Mouse (Mus musculus): ENCODE results near the gene Acyp1. TPM values are rescaled to one million over a fixed set of nuclear protein-coding genes. Genes with fewer than 3 reads are reported as not detected.
A peak's percentile ranks its signal among the peaks of the same experiment; 100 is the strongest.

Acyp1 gene
- polyA plus RNA-seq, 1 experiment, result 53.7 TPM

DNA sequence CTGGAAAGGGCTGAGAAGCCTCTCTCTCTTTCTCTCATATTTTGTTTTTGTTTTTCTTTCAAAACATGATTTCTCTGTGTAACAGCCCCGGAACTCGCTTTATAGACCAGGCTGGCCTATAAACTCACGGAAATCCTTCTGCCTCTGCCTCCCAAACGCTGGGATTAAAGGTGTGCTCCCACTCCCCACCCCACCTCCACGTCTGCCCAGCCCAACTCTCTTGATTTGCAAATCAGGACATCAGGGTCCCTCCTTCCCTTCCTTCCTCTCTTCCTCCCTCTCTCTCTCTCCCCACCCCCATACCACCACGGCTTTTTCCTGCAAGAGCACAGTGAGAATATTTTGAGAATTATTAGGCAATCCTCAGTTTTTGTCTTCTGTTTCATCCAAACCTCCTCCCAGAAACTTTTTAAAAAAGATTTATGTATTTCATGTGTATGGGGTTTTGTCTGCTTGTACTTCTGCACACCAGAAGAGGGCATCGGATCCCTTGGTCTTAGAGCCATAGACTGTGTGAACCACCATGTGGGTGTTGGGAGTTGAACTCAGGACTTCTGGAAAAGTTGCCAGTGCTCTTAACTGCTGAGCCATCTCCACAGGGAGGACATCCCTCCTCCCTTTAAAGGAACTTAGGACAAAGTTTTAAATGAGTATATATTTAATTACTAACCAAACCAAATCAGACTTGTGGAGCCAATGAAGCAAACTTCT is 17.0 kb downstream of the Acyp1 start:
- no peaks in the 10 kb centered on the region; the same call in none of the 2 replicates for H3K36me3 ChIP-seq (ENCODE audit: control insufficient read depth, insufficient read depth, low read length, poor library complexity, severe bottlenecking)
- TF ChIP-seq CTCF (IDR thresholded peaks at IDR 0.05; ENCODE audit: low read depth, low read length), result no peak
- TF ChIP-seq EP300 (IDR thresholded peaks at IDR 0.05; ENCODE audit: insufficient read depth, low read depth, low read length), result peak; percentile 65; the same call in 1 of the 2 replicates
- peak; percentile 26 for TF ChIP-seq POLR2A (IDR thresholded peaks at IDR 0.05; ENCODE audit: insufficient read depth, low read length)
- 0 out of 2 replicates have a peak, but pooled peaks cover 3% of the 10 kb centered on the region for H3K9me3 ChIP-seq (replicated peaks; ENCODE audit: control insufficient read depth, insufficient read depth, low read length, poor library complexity, severe bottlenecking)
- H3K9ac ChIP-seq (ENCODE audit: low read depth, poor library complexity, severe bottlenecking), result peak overlapping the region; percentile 78
- peak overlapping the region; percentile 99 for H3K27ac ChIP-seq (ENCODE audit: insufficient read depth, low read length)
- H3K4me1 ChIP-seq (ENCODE audit: control insufficient read depth, insufficient read depth, low read length), result peaks cover 3% of the 10 kb centered on the region
- H3K27me3 ChIP-seq (ENCODE audit: control insufficient read depth, insufficient read depth, low read length, poor library complexity, severe bottlenecking), result no peaks in the 10 kb centered on the region
- no peak overlapping the region; the same call in 1 of the 2 replicates for H3K4me3 ChIP-seq (ENCODE audit: low read depth, low read length)

DNA sequence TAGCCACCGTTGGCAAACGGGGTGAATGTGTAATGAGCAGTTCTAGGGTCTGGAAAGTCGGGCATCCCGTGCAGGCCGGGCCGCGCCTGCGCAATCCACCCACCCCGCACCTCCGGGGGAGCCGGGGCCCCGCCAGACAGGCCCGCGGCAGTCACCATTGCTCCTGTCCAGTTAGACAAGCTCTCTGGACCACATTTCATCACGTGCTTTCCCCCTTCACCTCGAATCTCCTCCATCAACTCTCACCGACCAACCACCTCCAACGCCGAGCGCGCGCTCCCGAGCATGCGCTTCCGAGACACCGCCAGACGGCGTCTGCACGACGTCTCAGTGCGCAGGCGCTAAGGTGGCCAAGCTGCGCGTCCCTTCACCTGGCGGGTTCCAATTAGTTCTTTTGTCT is 17.9 kb downstream of the Acyp1 start, which contains the start of gene Mlh3:
Mlh3 (minus strand) TSS at position 281 of the 400 bp plus-strand sequence.
- Histone ChIP-seq H3K27me3 (ENCODE audit: control insufficient read depth, insufficient read depth, low read length, poor library complexity, severe bottlenecking) (no peaks in the 10 kb centered on the region), H3K27ac (ENCODE audit: insufficient read depth, low read length) (peak within 1 kb of the TSS; percentile 99), H3K9me3 (replicated peaks; ENCODE audit: control insufficient read depth, insufficient read depth, low read length, poor library complexity, severe bottlenecking) (0 out of 2 replicates have a peak, but pooled peaks cover 3% of the 10 kb centered on the region), H3K4me1 (ENCODE audit: control insufficient read depth, insufficient read depth, low read length) (peaks cover 3% of the 10 kb centered on the region), H3K36me3 (ENCODE audit: control insufficient read depth, insufficient read depth, low read length, poor library complexity, severe bottlenecking) (no peaks in the 10 kb centered on the region; the same call in none of the 2 replicates), H3K9ac (ENCODE audit: low read depth, poor library complexity, severe bottlenecking) (peak within 1 kb of the TSS; percentile 78), H3K4me3 (ENCODE audit: low read depth, low read length) (peak within 1 kb of the TSS; percentile 59)
- TF ChIP-seq CTCF (IDR thresholded peaks at IDR 0.05; ENCODE audit: low read depth, low read length) (no peak), POLR2A (IDR thresholded peaks at IDR 0.05; ENCODE audit: insufficient read depth, low read length) (peak; percentile 62), EP300 (IDR thresholded peaks at IDR 0.05; ENCODE audit: insufficient read depth, low read depth, low read length) (peak; percentile 54; the same call in 1 of the 2 replicates)

DNA sequence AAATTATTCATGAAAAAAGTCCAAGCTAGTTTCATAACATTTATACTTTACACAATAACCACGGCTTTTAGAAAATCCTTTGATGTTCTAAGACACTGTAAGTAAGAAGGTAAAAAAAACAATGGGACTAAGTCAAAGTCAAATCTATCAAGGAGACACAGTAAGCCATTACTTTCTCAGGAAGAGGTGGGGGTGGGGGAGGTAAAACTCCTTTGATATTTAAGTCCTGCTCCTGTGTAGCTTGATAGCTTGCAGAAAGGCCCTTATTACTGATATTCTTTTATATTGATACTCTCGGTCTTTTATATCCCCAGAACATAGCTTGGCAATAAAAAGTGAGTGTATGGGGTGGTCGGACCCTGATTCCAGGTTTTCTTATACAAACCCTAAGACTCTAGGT is 18.4 kb downstream of the Acyp1 start:
- TF ChIP-seq CTCF (IDR thresholded peaks at IDR 0.05; ENCODE audit: low read depth, low read length) (no peak), POLR2A (IDR thresholded peaks at IDR 0.05; ENCODE audit: insufficient read depth, low read length) (no peak), EP300 (IDR thresholded peaks at IDR 0.05; ENCODE audit: insufficient read depth, low read depth, low read length) (no peak)
- peaks cover 4% of the 10 kb centered on the region for H3K4me1 ChIP-seq (ENCODE audit: control insufficient read depth, insufficient read depth, low read length)
- peak overlapping the region; percentile 99 for H3K27ac ChIP-seq (ENCODE audit: insufficient read depth, low read length)
- peak overlapping the region; percentile 78 for H3K9ac ChIP-seq (ENCODE audit: low read depth, poor library complexity, severe bottlenecking)
- no peaks in the 10 kb centered on the region for H3K27me3 ChIP-seq (ENCODE audit: control insufficient read depth, insufficient read depth, low read length, poor library complexity, severe bottlenecking)
- 0 out of 2 replicates have a peak, but pooled peaks cover 3% of the 10 kb centered on the region for H3K9me3 ChIP-seq (replicated peaks; ENCODE audit: control insufficient read depth, insufficient read depth, low read length, poor library complexity, severe bottlenecking)
- H3K36me3 ChIP-seq (ENCODE audit: control insufficient read depth, insufficient read depth, low read length, poor library complexity, severe bottlenecking), result no peaks in the 10 kb centered on the region; the same call in none of the 2 replicates
- H3K4me3 ChIP-seq (ENCODE audit: low read depth, low read length), result peak overlapping the region; percentile 59

DNA sequence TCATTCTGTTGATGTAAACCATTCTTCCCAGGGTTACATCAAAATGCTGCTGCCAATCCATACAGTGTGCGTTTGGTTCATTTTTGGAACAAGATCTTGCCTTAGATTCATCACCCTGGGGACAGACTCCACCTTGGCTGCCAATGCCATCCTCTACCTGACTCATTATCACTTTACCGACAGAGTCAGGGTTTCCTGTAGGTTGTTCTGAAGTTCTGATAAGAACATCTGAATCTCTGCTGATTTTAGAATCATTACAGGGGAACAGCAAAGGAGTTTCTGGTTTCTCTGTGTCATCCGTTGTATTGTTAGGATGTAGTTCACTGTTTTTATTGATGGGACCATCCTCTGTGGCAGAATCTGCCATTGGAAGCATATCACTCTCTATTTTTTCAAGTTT is 22.0 kb downstream of the Acyp1 start:
- no peak overlapping the region for H3K4me3 ChIP-seq (ENCODE audit: low read depth, low read length)
- H3K9ac ChIP-seq (ENCODE audit: low read depth, poor library complexity, severe bottlenecking), result no peak overlapping the region
- H3K4me1 ChIP-seq (ENCODE audit: control insufficient read depth, insufficient read depth, low read length), result peaks cover 1% of the 10 kb centered on the region
- H3K36me3 ChIP-seq (ENCODE audit: control insufficient read depth, insufficient read depth, low read length, poor library complexity, severe bottlenecking), result no peaks in the 10 kb centered on the region; the same call in 1 of the 2 replicates
- 0 out of 2 replicates have a peak, but pooled peaks cover 3% of the 10 kb centered on the region for H3K9me3 ChIP-seq (replicated peaks; ENCODE audit: control insufficient read depth, insufficient read depth, low read length, poor library complexity, severe bottlenecking)
- TF ChIP-seq EP300 (IDR thresholded peaks at IDR 0.05; ENCODE audit: insufficient read depth, low read depth, low read length) (no peak), CTCF (IDR thresholded peaks at IDR 0.05; ENCODE audit: low read depth, low read length) (no peak), POLR2A (IDR thresholded peaks at IDR 0.05; ENCODE audit: insufficient read depth, low read length) (no peak)
- no peak overlapping the region for H3K27ac ChIP-seq (ENCODE audit: insufficient read depth, low read length)
- no peaks in the 10 kb centered on the region for H3K27me3 ChIP-seq (ENCODE audit: control insufficient read depth, insufficient read depth, low read length, poor library complexity, severe bottlenecking)

DNA sequence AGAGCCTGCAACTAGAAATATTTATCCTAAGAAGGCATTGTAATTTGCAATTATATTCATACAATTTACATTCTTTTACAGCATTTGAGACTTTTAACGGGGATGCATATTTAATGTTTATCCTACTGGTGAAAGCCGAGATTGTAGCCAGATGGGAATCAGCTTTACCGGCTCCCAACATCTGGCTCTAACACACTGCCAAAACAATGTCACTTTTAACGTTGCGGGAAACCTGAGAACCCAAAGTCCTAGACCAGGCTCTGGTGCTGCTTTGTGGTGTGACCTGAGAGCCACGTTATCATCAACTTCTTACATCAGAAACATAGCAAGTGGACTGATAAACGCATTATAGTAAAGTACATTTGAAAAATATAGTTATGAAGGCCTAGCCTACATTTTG is 23.3 kb downstream of the Acyp1 start:
- peaks cover 1% of the 10 kb centered on the region for H3K4me1 ChIP-seq (ENCODE audit: control insufficient read depth, insufficient read depth, low read length)
- no peak overlapping the region for H3K4me3 ChIP-seq (ENCODE audit: low read depth, low read length)
- H3K36me3 ChIP-seq (ENCODE audit: control insufficient read depth, insufficient read depth, low read length, poor library complexity, severe bottlenecking), result no peaks in the 10 kb centered on the region; the same call in 1 of the 2 replicates
- no peak overlapping the region for H3K9ac ChIP-seq (ENCODE audit: low read depth, poor library complexity, severe bottlenecking)
- no peaks in the 10 kb centered on the region for H3K27me3 ChIP-seq (ENCODE audit: control insufficient read depth, insufficient read depth, low read length, poor library complexity, severe bottlenecking)
- 0 out of 2 replicates have a peak, but pooled peaks cover 3% of the 10 kb centered on the region for H3K9me3 ChIP-seq (replicated peaks; ENCODE audit: control insufficient read depth, insufficient read depth, low read length, poor library complexity, severe bottlenecking)
- TF ChIP-seq EP300 (IDR thresholded peaks at IDR 0.05; ENCODE audit: insufficient read depth, low read depth, low read length) (no peak), CTCF (IDR thresholded peaks at IDR 0.05; ENCODE audit: low read depth, low read length) (no peak), POLR2A (IDR thresholded peaks at IDR 0.05; ENCODE audit: insufficient read depth, low read length) (no peak)
- H3K27ac ChIP-seq (ENCODE audit: insufficient read depth, low read length), result no peak overlapping the region

DNA sequence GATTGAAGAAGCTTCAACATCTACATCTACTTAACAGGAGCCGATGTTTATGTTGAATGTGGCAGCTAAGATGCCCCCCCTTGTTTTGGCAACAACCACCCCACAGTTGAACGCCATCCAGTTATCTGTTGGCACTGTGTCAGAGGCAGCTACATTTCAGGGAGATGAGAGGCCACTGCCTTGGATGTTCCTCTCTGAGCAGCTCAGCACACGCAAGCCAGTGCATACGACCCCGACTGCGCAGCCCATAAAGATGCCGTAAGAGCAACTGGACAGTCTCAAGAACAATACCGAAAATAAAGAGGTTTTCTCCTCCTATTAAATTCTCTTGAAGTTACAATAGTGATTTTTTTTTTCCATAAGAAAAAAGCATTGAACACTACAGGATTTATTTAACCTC is 23.7 kb downstream of the Acyp1 start:
- peaks cover 1% of the 10 kb centered on the region for H3K4me1 ChIP-seq (ENCODE audit: control insufficient read depth, insufficient read depth, low read length)
- no peaks in the 10 kb centered on the region; the same call in 1 of the 2 replicates for H3K36me3 ChIP-seq (ENCODE audit: control insufficient read depth, insufficient read depth, low read length, poor library complexity, severe bottlenecking)
- no peak for TF ChIP-seq EP300 (IDR thresholded peaks at IDR 0.05; ENCODE audit: insufficient read depth, low read depth, low read length)
- TF ChIP-seq POLR2A (IDR thresholded peaks at IDR 0.05; ENCODE audit: insufficient read depth, low read length), result no peak
- no peak overlapping the region for H3K9ac ChIP-seq (ENCODE audit: low read depth, poor library complexity, severe bottlenecking)
- H3K27me3 ChIP-seq (ENCODE audit: control insufficient read depth, insufficient read depth, low read length, poor library complexity, severe bottlenecking), result no peaks in the 10 kb centered on the region
- 0 out of 2 replicates have a peak, but pooled peaks cover 3% of the 10 kb centered on the region for H3K9me3 ChIP-seq (replicated peaks; ENCODE audit: control insufficient read depth, insufficient read depth, low read length, poor library complexity, severe bottlenecking)
- no peak overlapping the region for H3K27ac ChIP-seq (ENCODE audit: insufficient read depth, low read length)
- H3K4me3 ChIP-seq (ENCODE audit: low read depth, low read length), result no peak overlapping the region

Measured in ES-Bruce4 (cell line).